Mouse (Mus musculus) right cerebral cortex, postnatal 4 days (tissue): ENCODE data around the gene Ace.
A peak's percentile ranks its signal among the peaks of the same experiment; 100 is the strongest.

Experiments used
- DNase-seq: peaks from one replicate; pipeline ENCODE4 v3.0.0-alpha.2; 2022

Ace gene

DNA sequence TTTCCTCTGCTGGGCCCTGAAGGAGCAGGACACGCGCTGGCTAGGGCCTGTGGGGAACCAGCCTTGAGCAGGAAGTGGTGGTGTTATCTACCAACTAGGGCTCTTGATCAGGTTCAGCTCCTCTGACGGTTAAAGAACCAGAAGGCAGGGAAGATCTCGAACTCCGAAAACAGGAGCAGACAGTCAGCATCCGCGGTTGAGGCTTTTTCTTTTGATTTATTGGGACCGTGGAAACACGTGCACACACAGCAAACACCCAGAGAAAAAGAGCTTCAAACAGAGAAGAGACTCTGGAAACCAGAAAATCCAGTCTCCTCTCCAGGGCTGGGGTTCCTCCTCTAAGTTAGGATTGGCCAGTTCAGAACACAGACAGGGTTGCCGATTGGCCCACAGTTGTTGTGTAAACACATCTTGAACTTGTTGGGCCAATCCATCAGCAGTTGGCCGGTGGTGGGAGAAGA lies 21.0 kb upstream of the Ace start:
- DNase-seq = no peak

DNA sequence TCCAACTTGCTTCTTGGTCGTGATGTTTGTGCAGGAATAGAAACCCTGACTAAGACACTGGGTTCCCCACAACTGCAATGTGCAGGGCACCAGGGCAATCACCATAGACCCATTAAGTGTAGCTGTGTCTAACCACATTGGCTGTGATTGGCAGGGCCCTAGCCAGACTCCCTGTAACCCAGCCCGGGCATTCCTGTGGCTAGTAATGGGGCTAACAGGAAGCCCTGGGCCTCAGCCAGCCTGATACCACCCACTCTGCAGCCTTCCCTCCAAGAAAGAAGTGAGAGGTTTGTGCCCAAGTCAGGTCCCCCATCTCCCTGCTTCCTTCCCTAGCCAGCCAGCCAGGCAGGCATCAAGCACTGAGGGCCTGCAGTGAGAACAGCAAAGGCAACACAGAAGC lies 19.5 kb upstream of the Ace start:
- no peak for DNase-seq

DNA sequence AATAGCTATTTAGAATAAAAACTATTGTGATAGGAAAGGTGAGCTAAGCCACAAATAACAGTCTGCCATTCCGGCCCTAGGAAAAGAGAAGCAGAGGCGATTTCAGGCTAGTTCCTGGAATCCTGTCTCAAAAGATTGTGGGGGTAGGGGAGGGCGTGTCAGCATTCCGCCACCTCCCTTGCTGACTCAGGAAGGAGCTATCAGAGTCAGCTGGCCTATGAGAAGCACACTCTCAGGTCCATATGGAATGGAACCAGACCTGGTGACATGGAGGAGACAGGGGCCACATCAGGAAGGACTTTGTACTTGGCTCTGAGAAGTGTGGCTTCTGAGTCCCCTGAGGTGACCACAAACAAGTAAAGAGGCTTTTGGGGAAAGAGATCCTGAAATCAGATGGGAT lies 17.2 kb upstream of the Ace start:
- no peak for DNase-seq

DNA sequence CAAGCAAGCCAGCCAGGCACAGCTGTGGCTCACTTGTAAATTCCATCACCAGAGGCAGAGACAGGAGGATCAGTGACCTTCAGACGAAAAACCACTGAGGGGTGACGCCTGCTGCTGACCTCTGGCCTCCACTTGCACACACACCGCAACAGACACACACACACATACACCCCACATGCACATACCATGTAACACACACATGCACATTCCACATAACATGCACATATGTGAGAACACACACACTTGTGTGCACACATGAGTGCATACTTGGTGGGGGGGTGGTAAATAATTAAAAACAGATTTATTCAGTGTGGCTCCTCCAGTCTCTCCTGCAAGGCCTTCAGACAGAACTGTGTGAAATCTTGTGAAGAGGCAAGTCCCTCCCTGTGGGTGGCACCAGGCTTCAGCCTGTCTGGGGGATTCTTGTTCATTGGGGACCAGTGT lies 16.1 kb upstream of the Ace start:
- no peak for DNase-seq

DNA sequence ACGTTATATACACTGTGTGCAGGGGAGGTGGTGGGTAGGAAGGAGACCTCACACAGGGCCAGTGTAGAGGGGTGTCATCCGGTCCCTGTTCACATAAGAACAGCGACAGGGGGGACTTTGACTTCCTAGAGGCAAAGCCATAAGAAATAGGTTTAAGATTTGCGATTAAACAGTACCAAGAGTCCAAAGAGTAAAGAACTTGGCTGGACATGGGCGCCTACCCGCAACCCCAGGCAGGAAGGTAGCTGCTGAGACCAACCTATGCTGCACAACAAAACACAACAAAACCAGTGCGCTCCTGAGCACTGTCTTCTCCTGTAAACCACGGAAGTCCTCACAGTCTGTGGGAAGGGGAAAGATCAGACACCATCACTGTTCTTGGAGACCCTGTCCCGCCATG lies 15.6 kb upstream of the Ace start:
- no peak for DNase-seq

DNA sequence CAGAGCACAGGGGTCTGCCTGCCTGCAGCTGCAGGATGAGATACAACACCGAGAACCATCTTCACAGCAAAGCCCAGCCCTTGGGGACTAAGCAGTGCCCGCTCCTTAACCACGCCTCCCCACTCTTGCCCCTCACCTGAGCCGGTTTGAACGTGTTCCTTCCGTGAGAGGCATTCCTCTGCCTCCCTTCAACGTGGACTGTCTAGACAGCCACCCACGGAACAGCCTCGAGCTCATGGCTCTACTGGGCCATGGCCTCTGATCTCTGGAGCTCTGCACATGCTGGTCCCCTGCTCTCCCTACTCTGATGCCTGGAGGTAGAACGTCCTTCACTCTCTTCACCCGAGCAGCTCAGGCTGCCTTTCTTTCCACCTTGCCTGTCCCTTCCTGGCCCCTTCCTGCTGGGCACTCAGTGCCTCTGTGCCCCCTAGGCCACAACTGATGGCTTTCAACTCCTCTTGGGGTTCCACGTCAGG lies 14.8 kb upstream of the Ace start, which contains the start of gene Cyb561:
Cyb561 (minus strand) TSS at position 426 of the 476 bp plus-strand sequence.
- no peak for DNase-seq

DNA sequence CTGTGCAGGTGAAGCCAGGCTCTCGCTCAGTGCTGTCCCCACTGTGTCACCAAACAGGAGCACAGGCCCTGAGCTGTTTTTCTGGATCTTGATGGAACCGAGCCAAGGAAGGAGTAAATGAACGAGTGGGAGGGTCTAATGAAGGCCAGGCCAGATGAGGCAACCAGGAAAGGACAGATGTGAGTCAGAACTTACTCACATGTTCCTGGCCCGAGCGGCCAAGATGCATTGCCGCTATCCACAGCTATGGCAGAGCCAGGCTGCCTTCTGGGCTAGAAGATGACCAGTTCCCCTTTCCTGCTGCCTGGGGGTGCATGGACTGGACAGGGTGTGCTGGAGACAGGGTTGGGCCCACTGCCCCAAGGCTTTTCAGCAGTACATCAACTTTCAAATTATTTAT lies 14.3 kb upstream of the Ace start:
- DNase-seq = no peak

DNA sequence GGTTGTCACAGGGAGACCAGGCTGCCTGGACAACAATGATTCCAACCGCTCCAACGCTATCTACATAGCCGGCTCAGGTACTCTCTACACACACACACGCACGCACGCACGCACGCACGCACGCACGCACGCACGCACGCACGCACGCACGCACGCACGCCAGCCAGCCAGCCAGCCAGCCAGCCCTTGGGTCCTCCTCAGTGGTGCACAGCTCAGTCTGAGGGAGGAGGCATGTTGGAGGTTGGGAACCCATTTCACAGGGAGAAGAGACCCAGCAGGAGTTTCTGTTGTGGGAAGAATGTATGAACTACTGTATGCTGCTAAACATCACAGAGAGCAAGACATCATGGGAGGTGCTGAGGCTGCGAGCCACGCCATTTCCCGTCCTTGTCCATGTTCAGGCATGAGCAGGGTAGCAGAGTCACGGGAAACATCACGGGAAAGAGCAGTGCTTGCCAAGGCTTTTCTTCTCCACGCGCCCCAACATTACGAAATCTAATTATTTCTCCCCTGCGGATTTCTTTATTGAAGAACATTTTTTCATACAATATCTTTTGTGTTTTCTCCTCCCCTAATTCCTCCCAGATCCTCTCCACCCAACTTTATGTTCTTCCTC lies 11.8 kb upstream of the Ace start:
- DNase-seq = no peak

DNA sequence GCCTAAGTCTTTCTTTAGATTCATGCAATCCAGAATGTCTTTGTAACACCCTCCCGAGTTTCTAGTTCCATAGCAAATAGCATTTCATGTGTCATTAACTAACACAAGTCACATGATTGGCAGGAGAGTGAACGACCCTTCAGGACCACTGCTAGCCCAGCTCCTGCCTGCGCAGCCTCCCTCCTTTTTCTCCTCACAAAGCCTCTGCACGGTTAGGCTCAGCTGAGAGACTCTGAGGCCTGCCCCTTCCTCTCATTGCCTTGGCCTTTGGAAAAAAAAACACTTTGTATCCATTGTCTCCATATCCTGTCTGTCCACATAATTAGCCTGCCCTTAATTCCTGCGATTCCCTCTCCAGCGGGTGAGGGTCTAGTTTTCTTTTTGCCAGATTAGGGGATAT lies 10.2 kb upstream of the Ace start:
- no peak for DNase-seq

DNA sequence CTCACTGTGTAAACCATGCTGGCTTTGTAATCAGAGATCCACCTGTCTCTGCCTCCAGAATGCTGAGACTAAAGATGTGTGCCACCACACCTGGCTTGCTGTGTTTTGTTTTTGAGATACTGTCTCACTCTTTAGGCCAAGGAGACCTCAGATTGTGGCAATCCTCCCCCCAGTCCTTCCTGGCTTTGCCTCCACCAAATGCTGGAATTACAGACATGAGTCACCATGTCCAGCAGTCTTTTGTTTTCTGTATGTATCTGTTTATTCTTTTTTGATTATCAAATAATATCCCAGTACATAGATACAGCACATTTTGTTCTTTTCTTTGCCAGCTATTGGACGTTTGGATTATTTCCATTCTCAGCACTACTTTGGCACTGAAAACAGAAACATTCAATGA lies 9.2 kb upstream of the Ace start:
- DNase-seq = no peak

DNA sequence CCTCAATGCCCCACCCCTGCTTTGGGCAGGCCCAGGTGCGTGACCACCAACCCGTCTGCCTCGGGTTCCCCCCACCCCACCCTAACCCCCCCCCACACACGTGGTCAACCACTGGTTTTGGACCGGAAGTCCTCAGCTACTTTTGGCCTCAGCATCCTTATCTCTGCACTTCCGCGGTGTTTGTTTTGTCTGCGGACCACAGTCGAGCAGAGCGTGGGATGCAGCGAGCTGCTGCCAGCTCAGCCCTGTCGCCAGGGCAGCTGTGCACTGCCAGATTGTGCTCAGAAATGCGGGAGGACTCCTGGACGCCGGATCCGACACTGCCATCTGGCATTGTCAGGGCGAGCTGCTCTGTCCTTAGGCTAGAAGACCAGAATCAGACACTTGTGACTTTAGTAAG lies 8.4 kb upstream of the Ace start:
- peak; percentile 31 for DNase-seq

DNA sequence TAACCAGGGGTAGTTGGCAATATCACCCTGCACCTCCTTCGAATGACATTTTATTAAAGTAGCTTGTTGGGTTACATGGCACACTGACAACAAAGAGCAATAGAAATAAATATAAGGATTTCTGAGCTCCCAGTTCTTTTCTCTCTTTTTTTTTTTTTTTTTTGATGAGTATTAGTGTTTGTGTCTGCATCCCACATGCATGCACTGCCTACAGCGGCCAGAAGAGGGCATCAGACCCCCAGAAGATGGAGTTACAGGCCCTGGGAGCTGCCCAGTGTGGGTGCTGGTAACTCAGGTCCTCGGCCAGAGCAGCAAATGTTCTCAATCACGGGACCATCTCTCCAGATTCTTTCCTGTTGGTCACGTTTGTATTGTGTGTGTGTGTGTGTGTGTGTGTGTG lies 3.1 kb upstream of the Ace start:
- no peak for DNase-seq

DNA sequence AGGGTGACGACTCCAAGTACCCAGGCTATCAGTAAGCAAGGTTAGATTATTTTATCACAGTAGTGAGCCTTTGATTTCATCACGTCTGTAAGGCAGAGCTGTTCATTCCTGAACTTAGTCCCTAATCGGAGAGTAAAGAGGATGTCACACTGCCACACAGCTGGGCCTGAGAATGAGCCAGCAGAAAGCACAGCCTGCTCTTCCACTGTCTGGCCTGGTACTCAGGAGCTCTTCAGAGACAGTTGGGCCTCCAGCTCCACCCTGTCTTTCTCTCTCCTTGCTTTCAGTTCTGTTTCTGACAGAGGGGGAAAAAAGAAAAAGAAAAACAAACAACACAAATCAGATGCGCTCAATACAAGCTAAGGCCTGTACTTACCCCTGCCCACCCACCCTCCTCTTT lies 1.5 kb upstream of the Ace start:
- no peak for DNase-seq

DNA sequence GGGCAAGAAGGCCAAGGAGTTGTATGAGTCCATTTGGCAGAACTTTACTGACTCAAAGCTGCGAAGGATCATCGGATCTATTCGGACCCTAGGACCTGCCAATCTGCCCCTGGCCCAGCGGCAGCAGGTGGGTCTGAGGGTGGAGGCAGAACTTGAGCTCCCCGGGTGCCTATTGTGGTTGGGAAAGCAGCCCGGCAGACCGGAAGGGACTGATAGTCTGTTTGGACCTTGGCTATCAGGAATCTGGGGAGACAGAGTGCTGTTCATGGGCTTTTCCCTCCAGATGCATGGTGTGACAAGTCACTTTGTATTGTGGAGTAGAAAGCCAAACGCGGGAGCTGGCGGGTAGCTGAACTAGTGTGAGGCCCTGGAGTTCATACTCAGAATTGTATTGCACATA lies 1.2 kb downstream of the Ace start:
- no peak for DNase-seq

DNA sequence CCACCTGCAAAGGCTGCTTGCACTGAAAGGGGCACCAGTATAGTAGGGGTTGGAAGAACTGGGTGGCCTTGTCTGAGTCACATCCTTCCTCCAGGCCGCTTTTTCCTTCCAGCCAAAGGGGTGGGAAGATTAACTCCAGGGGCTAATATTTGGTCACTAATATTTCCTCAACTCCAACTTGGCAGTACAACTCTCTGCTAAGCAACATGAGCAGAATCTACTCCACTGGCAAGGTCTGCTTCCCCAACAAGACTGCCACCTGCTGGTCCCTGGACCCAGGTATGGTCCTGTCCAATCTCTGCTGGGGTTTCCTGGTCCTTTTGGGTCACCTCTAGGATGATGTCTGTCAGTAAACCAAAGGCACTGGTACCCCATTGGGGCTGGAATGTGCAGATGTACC lies 1.8 kb downstream of the Ace start:
- peak; percentile 36 for DNase-seq

DNA sequence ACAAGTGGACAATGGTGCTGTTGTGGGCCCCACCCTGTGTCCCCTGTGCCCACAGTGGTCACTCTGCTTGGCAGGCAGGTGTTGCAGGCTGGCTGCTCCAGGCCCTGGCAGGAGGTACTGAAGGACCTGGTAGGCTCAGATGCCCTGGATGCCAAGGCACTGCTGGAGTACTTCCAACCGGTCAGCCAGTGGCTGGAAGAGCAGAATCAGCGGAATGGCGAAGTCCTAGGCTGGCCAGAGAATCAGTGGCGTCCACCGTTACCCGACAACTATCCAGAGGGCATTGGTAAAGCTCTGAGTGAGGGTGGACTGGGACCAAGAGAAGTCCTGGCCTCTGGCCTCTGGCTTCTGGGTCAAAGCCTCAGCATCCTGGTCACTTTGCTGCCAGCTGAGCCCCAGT lies 6.8 kb downstream of the Ace start:
- DNase-seq = no peak

DNA sequence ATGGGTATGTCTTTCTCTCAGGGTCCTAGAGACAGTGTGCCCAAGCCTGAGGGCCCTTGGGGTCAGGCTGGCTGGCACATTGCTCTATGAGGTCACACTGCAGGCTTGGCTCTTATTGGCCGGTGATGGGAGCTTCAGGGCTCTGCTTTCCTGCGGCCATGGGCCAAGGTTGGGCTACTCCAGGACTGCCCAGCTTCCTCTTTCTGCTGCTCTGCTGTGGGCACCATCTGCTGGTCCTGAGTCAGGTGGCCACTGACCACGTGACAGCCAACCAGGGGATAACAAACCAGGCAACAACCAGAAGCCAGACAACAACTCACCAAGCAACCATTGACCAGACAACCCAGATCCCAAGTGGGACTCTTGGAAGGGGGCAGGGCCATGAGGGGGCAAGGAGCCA lies 7.3 kb downstream of the Ace start:
- DNase-seq = no peak

DNA sequence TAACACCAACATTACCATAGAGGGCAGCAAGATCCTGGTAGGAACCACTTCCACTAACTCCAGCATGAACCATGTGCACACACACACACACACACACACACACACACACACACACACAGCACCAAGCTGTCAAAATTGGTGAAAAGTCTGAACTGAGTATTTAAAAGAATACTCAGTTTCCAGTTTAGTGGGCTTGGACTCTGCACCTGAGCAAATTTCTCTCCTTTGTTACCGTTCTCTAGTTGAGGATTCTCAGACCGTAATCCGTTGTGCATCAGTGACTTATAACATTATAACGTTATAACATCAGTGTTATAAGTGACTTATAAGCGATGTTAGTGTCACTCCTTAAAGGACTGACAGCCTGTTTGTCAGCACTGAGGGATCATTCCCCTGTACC lies 7.9 kb downstream of the Ace start:
- DNase-seq = no peak

DNA sequence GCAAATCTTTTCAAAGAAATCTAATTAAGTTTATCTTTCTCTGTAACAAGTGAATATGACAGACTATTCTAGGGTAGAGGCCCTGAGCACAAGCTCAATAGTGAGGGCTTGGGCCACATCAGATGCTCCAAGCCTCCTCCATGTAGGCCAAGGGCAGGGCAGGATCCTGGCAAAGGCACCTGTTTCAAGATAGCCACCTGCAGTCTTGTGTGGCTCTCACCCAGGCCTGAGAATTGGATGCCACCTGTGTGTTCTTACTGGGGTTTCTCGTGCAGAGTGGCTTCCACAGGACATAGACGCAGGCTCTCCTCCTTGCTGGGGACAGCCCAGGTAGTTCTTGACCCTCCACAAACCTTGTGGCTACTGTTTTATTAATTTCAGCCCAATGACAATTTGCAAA lies 10.5 kb downstream of the Ace start:
- no peak for DNase-seq

DNA sequence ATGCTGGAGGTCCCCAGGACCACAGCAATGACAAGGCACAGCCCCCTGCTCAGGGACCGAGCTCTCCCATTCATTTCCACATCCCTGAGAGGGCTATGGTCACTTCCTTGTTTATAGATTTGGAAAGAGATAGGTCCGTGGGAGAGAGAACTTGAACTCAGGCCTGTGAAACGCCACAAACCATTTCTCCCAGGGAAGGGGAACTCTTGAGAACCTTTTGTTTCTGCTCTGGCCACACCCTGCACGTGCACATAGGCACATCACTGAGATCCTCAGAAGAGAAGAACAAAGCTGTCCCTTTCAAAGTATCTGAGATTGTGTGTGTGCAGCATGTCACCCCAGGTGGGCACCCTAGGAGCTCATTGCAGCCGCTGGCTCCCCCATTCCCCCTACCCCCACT lies 10.9 kb downstream of the Ace start:
- no peak for DNase-seq

DNA sequence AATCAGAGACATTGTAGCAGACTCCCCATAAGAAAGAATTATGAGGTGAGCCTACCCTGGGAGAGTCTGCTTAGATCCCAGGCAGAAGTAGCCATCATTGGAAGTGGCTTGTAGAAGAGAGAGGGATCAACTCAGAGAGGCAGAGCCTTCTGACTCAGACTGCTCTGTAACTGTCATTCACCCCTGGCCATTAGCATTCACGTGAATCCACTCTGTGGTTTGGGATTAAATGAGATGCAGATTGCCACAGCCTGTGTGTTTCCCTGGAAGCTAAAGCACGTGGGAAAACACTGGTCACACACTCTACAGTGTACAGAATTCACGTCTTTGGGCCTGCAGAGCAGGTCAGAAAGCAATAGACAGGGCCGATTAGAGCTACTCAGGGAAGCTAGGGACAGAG lies 16.7 kb downstream of the Ace start:
- DNase-seq = no peak

DNA sequence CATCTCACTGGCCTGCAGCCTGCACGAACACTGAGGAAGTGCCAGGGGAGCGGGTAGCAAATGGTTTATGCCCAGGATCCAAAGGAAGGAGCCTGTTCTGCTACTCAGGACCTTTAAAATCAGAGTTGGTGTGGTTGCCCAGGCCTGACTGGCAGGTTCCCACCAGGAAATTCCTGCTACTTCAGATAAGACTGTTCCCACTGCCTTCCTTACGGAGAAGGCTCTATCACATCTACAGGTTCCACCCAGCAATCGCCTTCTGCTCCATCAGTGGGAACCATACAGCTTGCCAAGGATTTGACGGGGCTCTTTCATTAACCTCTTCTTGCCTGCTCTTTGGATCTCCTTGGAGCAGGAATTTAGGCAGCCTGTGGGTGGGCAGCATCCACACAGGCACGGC lies 19.7 kb downstream of the Ace start:
- no peak for DNase-seq

DNA sequence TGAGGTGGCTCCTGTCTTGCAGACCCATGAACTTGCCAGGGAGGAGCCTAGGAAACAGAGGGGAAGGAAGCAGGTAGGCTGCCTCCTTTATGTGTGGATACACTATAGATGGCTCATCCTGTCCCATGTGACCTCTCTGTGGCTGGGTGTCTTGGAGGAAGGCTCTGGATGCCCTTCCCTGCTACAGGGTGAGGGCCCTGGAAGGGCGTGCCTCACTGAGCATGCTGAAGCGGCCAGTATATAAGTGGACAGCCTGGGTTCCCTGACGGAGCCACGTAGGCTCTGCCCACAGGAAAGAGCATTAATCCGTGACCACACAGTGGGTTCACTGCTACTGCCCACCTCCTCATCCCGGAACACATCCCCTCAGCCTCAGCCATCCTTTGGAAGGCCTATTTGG lies 21.7 kb downstream of the Ace start:
- DNase-seq = no peak

DNA sequence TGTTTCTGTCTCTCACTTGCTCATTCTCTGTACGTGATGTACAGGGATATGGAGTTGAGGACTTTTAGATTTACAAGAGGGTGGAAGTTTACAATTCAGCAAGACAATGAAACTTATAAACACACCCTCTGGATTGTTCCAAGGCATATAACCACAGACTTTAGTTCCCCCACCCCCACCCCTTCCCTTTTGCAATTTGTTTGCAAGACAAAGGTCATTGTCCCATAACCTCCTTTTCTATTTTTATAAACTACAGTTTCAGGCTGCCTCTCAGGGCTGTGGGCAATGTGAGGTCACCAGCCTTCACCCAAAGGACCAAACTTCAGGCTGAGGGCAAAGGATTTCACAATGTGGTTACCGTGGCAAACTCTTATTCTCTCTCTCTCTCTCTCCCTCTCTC lies 22.5 kb downstream of the Ace start:
- no peak for DNase-seq

DNA sequence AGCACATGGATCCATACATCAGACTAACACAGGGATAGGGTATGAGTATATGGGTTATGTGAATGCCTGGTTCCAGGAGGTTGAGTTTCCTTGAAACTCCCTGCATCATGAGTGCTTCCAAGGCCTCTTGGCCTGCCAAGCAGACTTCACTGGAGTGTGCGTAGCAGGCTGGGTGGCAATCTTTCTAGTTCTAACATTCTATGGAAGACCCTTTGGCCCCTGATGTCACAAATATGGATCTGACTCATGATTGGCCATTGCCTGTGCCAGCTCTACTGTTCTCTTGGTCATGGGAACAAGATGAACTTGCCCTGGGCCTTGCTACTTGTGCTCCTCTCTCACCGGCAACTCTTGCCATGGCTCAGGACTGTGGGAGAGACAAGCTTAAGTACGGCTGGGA lies 26.6 kb downstream of the Ace start, which contains the start of gene Ace3:
Ace3 (plus strand) TSS at position 301 of the 400 bp plus-strand sequence.
- no peak for DNase-seq
